Mouse (Mus musculus) ovary, adult 10 weeks (tissue): ENCODE data around the gene 1810010H24Rik. TPM values are rescaled to one million over a fixed set of nuclear protein-coding genes. Genes with fewer than 3 reads are reported as not detected.

Experiments used
- polyA plus RNA-seq: library from polyadenylated mRNA; stranded (reverse); fragments of 350-450 nt; fragmentation: Illumina TruSeq; extraction: RNeasy Lipid Tissue Mini Kit (QIAGEN cat#74804); gene quantifications from one replicate; pipeline ENCODE4 v1.2.3, GENCODE M21; 2014

Gene 1810010H24Rik
- 8.3 TPM for polyA plus RNA-seq

DNA sequence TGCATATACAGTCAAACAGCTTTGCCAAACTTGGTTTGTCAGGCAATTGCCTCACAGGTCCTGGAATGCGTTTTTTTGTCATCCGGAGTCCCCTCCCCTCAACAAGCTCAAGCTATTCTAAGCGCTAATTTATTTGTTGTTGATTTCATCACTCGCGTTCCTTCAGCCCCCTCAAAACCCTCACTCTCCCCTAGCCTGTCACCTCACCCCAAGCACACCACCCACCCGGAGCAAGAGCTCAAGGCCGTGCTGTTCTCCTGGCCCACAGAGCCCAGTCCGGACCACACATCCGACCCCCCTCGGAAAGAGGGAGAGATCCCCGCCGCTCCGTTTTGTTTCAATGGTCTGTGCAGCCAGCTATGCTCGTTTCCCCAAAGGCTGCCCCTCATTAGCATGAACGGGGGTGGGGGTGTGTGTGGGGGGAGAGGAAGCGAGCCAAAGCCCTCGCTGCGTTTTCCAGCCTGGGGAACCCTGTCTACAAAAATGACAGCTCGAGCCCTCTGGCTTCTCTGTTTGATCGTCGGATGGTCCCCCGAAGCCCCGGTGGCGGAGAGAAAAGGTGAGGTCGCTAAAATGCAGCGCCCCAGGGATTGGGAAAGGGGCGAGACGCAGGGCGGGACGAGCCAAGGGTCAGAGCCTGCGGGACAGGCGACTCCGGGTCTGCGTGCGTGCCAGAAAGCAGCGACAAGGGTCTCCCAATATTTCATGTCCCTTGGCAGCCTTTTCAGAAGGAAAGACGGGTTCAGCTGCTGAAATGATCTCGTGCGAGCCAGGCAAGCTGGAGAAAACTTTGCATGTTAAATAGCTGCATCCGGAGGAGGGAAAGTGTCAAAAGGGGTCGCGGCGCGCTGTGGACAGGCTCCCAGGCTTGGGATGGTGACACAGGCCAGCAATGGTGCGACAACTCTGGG lies at the start of gene 1810010H24Rik:
Gene 1810010H24Rik, plus strand, starts transcription at position 271 of the 911 bp plus-strand sequence.

DNA sequence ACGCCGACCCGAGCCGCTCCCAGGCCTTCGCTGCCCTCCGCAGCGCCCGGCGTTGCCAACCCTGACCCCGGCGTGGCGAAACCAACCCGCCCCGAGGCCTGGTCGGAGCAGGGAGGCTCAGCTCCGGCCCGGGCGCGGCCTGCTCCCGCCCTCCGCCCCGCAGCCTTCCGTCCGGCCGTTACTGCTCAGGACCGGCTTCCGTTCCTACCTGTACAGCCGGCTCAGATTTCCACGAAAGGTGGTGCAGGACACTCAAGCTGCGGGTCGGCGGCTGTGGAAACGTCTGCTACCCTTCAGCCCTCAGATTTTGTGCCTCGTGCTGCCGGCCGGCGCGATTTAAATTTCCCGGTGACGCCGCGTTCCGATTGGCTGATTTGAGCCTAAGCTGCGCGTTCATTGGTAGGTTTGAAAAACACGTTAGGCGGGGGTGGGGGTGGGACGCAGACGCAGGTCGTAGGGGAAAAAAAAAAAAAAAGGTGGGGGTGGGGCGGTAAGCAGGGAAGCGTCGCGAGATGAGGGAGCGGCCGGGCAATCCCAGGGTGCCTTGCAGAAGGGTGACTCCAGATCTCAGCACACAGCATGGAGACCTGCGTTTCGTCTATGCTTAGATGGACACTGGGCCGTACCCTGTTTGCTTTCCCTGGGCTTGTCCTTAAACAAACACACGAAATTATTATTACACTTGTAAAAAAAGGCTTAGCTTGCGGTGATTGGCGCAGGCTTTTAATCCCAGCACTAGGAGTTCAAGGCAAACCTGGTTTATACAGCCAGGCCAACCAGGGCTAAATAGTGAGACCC lies 26.1 kb upstream of the 1810010H24Rik start, which contains the start of gene Kpna2:
Gene Kpna2, minus strand, starts transcription at position 391 of the 798 bp plus-strand sequence.

Other genes with a start within 250 kb of the 1810010H24Rik start
- 4.5 TPM for gene Polg2, start 246.1 kb upstream of the 1810010H24Rik start, polyA plus RNA-seq
- 1,274 TPM for gene Ddx5, start 236.5 kb upstream of the 1810010H24Rik start, polyA plus RNA-seq
- 26.3 TPM for gene Cep95, start 236.4 kb upstream of the 1810010H24Rik start, polyA plus RNA-seq
- gene Smurf2, start 105.0 kb upstream of the 1810010H24Rik start, polyA plus RNA-seq: 118 TPM
- 162 TPM for gene Kpna2, start 26.1 kb upstream of the 1810010H24Rik start, polyA plus RNA-seq
- gene Bptf, start 106.4 kb downstream of the 1810010H24Rik start, polyA plus RNA-seq: 56.5 TPM
- gene Nol11, start 163.7 kb downstream of the 1810010H24Rik start, polyA plus RNA-seq: 64.3 TPM